Mouse (Mus musculus) heart, postnatal 0 days (tissue): ENCODE results near the gene Abo.

Source experiments
- CTCF ChIP-seq: IDR thresholded peaks from 2 replicates; pipeline ENCODE4 v1.5.1; 2016; ENCODE audit warnings: antibody characterized with exemption, control low read depth, low read depth
- EP300 ChIP-seq: IDR thresholded peaks from 2 replicates; pipeline ENCODE4 v1.6.1; 2016; ENCODE audit warnings: antibody characterized with exemption, low read depth

- TF ChIP-seq CTCF (no peak), EP300 (no peak)
These were observed at the start of gene Abo for GRCm38 (mm10) chr2:26864879-26865278.
